Mouse (Mus musculus): ENCODE results near the gene Gm14569. TPM values are rescaled to one million over a fixed set of nuclear protein-coding genes. Genes with fewer than 3 reads are reported as not detected.

Gene Gm14569
- polyA plus RNA-seq, 1 experiment, result 0.21 TPM

DNA sequence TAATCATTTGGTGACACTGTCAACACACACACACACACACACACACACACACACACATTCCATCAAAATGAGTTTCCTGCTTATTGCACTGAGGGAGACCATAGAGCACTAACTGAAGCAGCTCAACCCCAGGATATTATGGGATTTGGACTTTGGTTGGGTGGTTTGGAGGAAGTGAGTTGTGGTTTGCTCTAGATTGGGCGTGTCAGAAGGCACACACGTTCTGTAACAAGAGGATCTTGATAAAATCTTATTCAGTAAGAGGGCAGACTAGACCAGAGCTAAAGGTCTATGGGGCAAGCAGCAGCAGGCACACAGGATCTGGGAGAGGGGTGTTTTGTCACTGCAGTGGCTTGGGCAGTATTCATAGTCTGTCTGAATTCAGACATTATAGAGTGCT lies 101.1 kb downstream of the Gm14569 start:
- Histone ChIP-seq H3K4me1 (ENCODE audit: control insufficient read depth, insufficient read depth, low read length) (no peaks in the 10 kb centered on the region), H3K4me3 (replicated peaks; ENCODE audit: extremely low read depth, low read depth, low read length) (no peak overlapping the region)
- TF ChIP-seq CTCF (IDR thresholded peaks at IDR 0.05; ENCODE audit: insufficient read depth, low read length), result no peak
- no peak for TF ChIP-seq POLR2A (IDR thresholded peaks at IDR 0.05; ENCODE audit: borderline replicate concordance, extremely low read depth, low read depth, low read length)
- WGBS, result 39% methylated on average over 2 of the region's 2 CpGs
- DNase-seq, result no peak

DNA sequence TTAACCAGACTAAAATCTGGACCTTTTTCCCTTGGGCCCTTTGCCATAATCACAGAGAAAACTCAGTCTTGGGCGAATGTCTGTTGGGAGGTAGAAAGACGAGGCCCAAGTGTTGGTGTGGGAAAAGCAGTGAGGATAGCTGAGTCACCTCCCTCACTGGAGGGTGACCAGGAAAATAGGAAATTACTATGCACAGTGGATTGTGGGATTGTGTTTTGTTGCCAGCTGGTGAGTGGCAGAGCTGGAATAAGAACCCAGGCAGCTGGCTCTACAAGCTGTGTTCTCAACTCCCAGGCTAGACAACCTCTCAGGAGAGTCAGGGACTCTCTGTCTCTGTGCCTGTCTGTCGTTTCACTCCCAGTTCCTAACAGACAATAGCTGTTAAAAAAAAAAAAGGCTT lies 101.7 kb downstream of the Gm14569 start:
- 56% methylated on average over 3 of the region's 3 CpGs for WGBS
- no peak overlapping the region for H3K4me3 ChIP-seq (replicated peaks; ENCODE audit: extremely low read depth, low read depth, low read length)
- H3K4me1 ChIP-seq (ENCODE audit: control insufficient read depth, insufficient read depth, low read length), result no peaks in the 10 kb centered on the region
- no peak for DNase-seq
- TF ChIP-seq CTCF (IDR thresholded peaks at IDR 0.05; ENCODE audit: insufficient read depth, low read length), result no peak
- TF ChIP-seq POLR2A (IDR thresholded peaks at IDR 0.05; ENCODE audit: borderline replicate concordance, extremely low read depth, low read depth, low read length), result no peak

DNA sequence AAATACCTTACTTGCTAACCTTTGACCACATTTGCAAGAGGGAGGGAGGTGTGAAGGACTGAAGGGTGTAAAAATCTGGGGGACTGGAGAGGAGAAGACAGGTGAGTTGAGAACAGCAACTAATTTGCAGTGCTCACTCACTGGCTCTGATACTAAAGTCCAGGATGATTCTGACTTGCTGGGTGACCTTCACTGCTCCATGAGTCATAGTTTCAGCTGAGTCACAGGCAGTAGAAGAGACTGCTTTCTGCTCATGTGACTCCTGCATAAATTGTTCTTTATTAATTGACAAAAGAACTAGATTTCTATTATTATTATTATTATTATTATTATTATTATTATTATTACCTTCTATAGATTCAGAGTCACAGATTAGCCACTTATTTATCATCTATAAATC lies 106.3 kb downstream of the Gm14569 start:
- Histone ChIP-seq H3K4me1 (ENCODE audit: control insufficient read depth, insufficient read depth, low read length) (no peaks in the 10 kb centered on the region), H3K4me3 (replicated peaks; ENCODE audit: extremely low read depth, low read depth, low read length) (no peak overlapping the region)
- no peak for DNase-seq
- TF ChIP-seq CTCF (IDR thresholded peaks at IDR 0.05; ENCODE audit: insufficient read depth, low read length) (no peak), POLR2A (IDR thresholded peaks at IDR 0.05; ENCODE audit: borderline replicate concordance, extremely low read depth, low read depth, low read length) (no peak)

Other genes starting within 250 kb of the Gm14569 start
- gene Lonrf3, start 163.5 kb downstream of the Gm14569 start, polyA plus RNA-seq (2012; rRNA removed), result 2.9 and 3.7 TPM in 2 replicates
- gene Gm6268, start 90.5 kb downstream of the Gm14569 start, polyA plus RNA-seq (2012; rRNA removed), result not detected in 2 replicates
- 121 and 162 TPM in 2 replicates for gene Pgrmc1, start 106.4 kb upstream of the Gm14569 start, polyA plus RNA-seq (2012; rRNA removed)
- gene Akap17b, start 153.6 kb upstream of the Gm14569 start, polyA plus RNA-seq (2012; rRNA removed), result 0.34 and 0.60 TPM in 2 replicates

Data from lung, adult 2 months (tissue).